Mouse (Mus musculus): ENCODE data around the gene Man2b1. TPM values are rescaled to one million over a fixed set of nuclear protein-coding genes. Genes with fewer than 3 reads are reported as not detected.
"Not testable (repeated sequence)": the region's sequence is repeated elsewhere in the genome, so short reads cannot be mapped to it uniquely, and the experiment has no call there.

The Man2b1 gene
- polyA plus RNA-seq, 1 experiment, result 38.1 TPM

GRCm38 (mm10) chr8:85081216-85081555 lies 1.9 kb upstream of the Man2b1 start, which contains the start of gene Wdr83:
TSS of gene Wdr83 (minus strand) at chr8:85081306.
- Histone ChIP-seq H3K4me1 (ENCODE audit: control insufficient read depth, insufficient read depth, insufficient read length, low read length) (peaks cover 12% of the 10 kb centered on the region), H3K4me3 (ENCODE audit: low read depth, low read length) (peak within 1 kb of the TSS; percentile 91), H3K27me3 (ENCODE audit: control insufficient read depth, insufficient read depth, low read length) (no peaks in the 10 kb centered on the region), H3K36me3 (ENCODE audit: control insufficient read depth, insufficient read depth, low read length) (peaks cover 9% of the 10 kb centered on the region; the same call in 1 of the 2 replicates), H3K27ac (ENCODE audit: insufficient read depth, low read depth, low read length) (peak within 1 kb of the TSS; percentile 76)
- WGBS, result 1% methylated on average over 9 of the region's 9 CpGs
- TF ChIP-seq POLR2A (IDR thresholded peaks at IDR 0.05; ENCODE audit: low read depth, low read length), result no peak

GRCm38 (mm10) chr8:85082169-85082568 lies 901 bp upstream of the Man2b1 start:
- peaks cover 12% of the 10 kb centered on the region for H3K4me1 ChIP-seq (ENCODE audit: control insufficient read depth, insufficient read depth, insufficient read length, low read length)
- not testable (repeated sequence) for H3K4me3 ChIP-seq (ENCODE audit: low read depth, low read length); H3K27ac ChIP-seq (ENCODE audit: insufficient read depth, low read depth, low read length); H3K27me3 ChIP-seq (ENCODE audit: control insufficient read depth, insufficient read depth, low read length)
- H3K36me3 ChIP-seq (ENCODE audit: control insufficient read depth, insufficient read depth, low read length), result peaks cover 11% of the 10 kb centered on the region
- WGBS, result 61% methylated on average over 4 of the region's 4 CpGs

GRCm38 (mm10) chr8:85084633-85085032 lies 1.6 kb downstream of the Man2b1 start:
- 71% methylated on average over 8 of the region's 8 CpGs for WGBS
- H3K36me3 ChIP-seq (ENCODE audit: control insufficient read depth, insufficient read depth, low read length), result peaks cover 28% of the 10 kb centered on the region
- H3K27ac ChIP-seq (ENCODE audit: insufficient read depth, low read depth, low read length), result 0 out of 2 replicates have a peak overlapping the region, but pooled peaks have one; percentile 3
- peaks cover 12% of the 10 kb centered on the region for H3K4me1 ChIP-seq (ENCODE audit: control insufficient read depth, insufficient read depth, insufficient read length, low read length)
- TF ChIP-seq CTCF (IDR thresholded peaks at IDR 0.05; ENCODE audit: extremely low read depth, insufficient read length, insufficient replicate concordance, low read depth, low read length) (no peak), POLR2A (IDR thresholded peaks at IDR 0.05; ENCODE audit: low read depth, low read length) (no peak)
- H3K27me3 ChIP-seq (ENCODE audit: control insufficient read depth, insufficient read depth, low read length), result no peaks in the 10 kb centered on the region
- no peak overlapping the region for H3K4me3 ChIP-seq (ENCODE audit: low read depth, low read length)

GRCm38 (mm10) chr8:85086238-85086637 lies 3.2 kb downstream of the Man2b1 start:
- 86% methylated on average over 3 of the region's 3 CpGs for WGBS

GRCm38 (mm10) chr8:85088771-85089170 lies 5.7 kb downstream of the Man2b1 start:
- Histone ChIP-seq H3K27me3 (ENCODE audit: control insufficient read depth, insufficient read depth, low read length) (no peaks in the 10 kb centered on the region), H3K36me3 (ENCODE audit: control insufficient read depth, insufficient read depth, low read length) (peaks cover 48% of the 10 kb centered on the region), H3K27ac (ENCODE audit: insufficient read depth, low read depth, low read length) (no peak overlapping the region), H3K4me1 (ENCODE audit: control insufficient read depth, insufficient read depth, insufficient read length, low read length) (peaks cover 3% of the 10 kb centered on the region; the same call in 1 of the 2 replicates), H3K4me3 (ENCODE audit: low read depth, low read length) (no peak overlapping the region)
- WGBS, result 78% methylated on average over 2 of the region's 2 CpGs
- no peak for TF ChIP-seq POLR2A (IDR thresholded peaks at IDR 0.05; ENCODE audit: low read depth, low read length)
- TF ChIP-seq CTCF (IDR thresholded peaks at IDR 0.05; ENCODE audit: extremely low read depth, insufficient read length, insufficient replicate concordance, low read depth, low read length), result no peak

More at GRCm38 (mm10) chr8:85086238-85086637, 3.2 kb downstream of the Man2b1 start:
- H3K4me1 ChIP-seq (ENCODE audit: control insufficient read depth, insufficient read depth, insufficient read length, low read length), result peaks cover 11% of the 10 kb centered on the region
- H3K36me3 ChIP-seq (ENCODE audit: control insufficient read depth, insufficient read depth, low read length), result peaks cover 33% of the 10 kb centered on the region
- H3K27ac ChIP-seq (ENCODE audit: insufficient read depth, low read depth, low read length), result no peak overlapping the region
- H3K27me3 ChIP-seq (ENCODE audit: control insufficient read depth, insufficient read depth, low read length), result no peaks in the 10 kb centered on the region
- H3K4me3 ChIP-seq (ENCODE audit: low read depth, low read length), result no peak overlapping the region
- TF ChIP-seq CTCF (IDR thresholded peaks at IDR 0.05; ENCODE audit: extremely low read depth, insufficient read length, insufficient replicate concordance, low read depth, low read length) (no peak), POLR2A (IDR thresholded peaks at IDR 0.05; ENCODE audit: low read depth, low read length) (no peak)

GRCm38 (mm10) chr8:85090856-85091255 lies 7.8 kb downstream of the Man2b1 start:
- WGBS, result 82% methylated on average over 11 of the region's 11 CpGs
- peaks cover 57% of the 10 kb centered on the region for H3K36me3 ChIP-seq (ENCODE audit: control insufficient read depth, insufficient read depth, low read length)

GRCm38 (mm10) chr8:85091526-85092090 lies 8.5 kb downstream of the Man2b1 start:
- no peaks in the 10 kb centered on the region for H3K4me1 ChIP-seq (ENCODE audit: control insufficient read depth, insufficient read depth, insufficient read length, low read length)
- TF ChIP-seq CTCF (IDR thresholded peaks at IDR 0.05; ENCODE audit: extremely low read depth, insufficient read length, insufficient replicate concordance, low read depth, low read length), result no peak
- no peak for TF ChIP-seq POLR2A (IDR thresholded peaks at IDR 0.05; ENCODE audit: low read depth, low read length)
- no peak overlapping the region for H3K4me3 ChIP-seq (ENCODE audit: low read depth, low read length)
- H3K36me3 ChIP-seq (ENCODE audit: control insufficient read depth, insufficient read depth, low read length), result peaks cover 64% of the 10 kb centered on the region
- H3K27ac ChIP-seq (ENCODE audit: insufficient read depth, low read depth, low read length), result no peak overlapping the region
- WGBS, result 77% methylated on average over 21 of the region's 21 CpGs
- no peaks in the 10 kb centered on the region for H3K27me3 ChIP-seq (ENCODE audit: control insufficient read depth, insufficient read depth, low read length)

More at GRCm38 (mm10) chr8:85090856-85091255, 7.8 kb downstream of the Man2b1 start:
- no peaks in the 10 kb centered on the region for H3K4me1 ChIP-seq (ENCODE audit: control insufficient read depth, insufficient read depth, insufficient read length, low read length)
- TF ChIP-seq CTCF (IDR thresholded peaks at IDR 0.05; ENCODE audit: extremely low read depth, insufficient read length, insufficient replicate concordance, low read depth, low read length) (no peak), POLR2A (IDR thresholded peaks at IDR 0.05; ENCODE audit: low read depth, low read length) (no peak)
- H3K27me3 ChIP-seq (ENCODE audit: control insufficient read depth, insufficient read depth, low read length), result no peaks in the 10 kb centered on the region
- H3K27ac ChIP-seq (ENCODE audit: insufficient read depth, low read depth, low read length), result no peak overlapping the region
- H3K4me3 ChIP-seq (ENCODE audit: low read depth, low read length), result no peak overlapping the region

Measured in small intestine, adult 2 months (tissue).